Mouse (Mus musculus): ENCODE measurements around the gene Pld4. TPM values are rescaled to one million over a fixed set of nuclear protein-coding genes. Genes with fewer than 3 reads are reported as not detected.
A peak's percentile ranks its signal among the peaks of the same experiment; 100 is the strongest.

Pld4 gene
- total and polyA plus RNA-seq, 3 experiments: 112 to 226 (median 149) TPM

- Histone ChIP-seq H3K9me3 (replicated peaks; ENCODE audit: low read length) (no peaks in the 10 kb centered on the region), H3K4me3 (replicated peaks in 1 of 3; ENCODE audit: low read depth in 2 of 3, low read length in 2 of 3, poor library complexity in 1 of 3) (peak overlapping the region in 1 of 3 experiments; percentile 63), H3K4me2 (ENCODE audit: insufficient read depth, low read depth, poor library complexity, severe bottlenecking) (0 out of 2 replicates have a peak overlapping the region, but pooled peaks have one; percentile 19), H3K36me3 (replicated peaks in 1 of 2; ENCODE audit: control insufficient read depth in 1 of 2, insufficient read depth in 1 of 2, low read length in 1 of 2) (peaks cover 7 to 33% of the 10 kb centered on the region in 2 experiments), H3K27me3 (replicated peaks) (no peaks in the 10 kb centered on the region), H3K79me2 (replicated peaks; ENCODE audit: control insufficient read depth, extremely low read depth, insufficient read depth, poor library complexity, severe bottlenecking) (no peaks in the 10 kb centered on the region), H3K9ac (ENCODE audit: insufficient read depth, low read depth) (no peak overlapping the region), H3K27ac (ENCODE audit: insufficient read depth, low read depth) (no peak overlapping the region), H3K4me1 (ENCODE audit: control insufficient read depth in 1 of 2, insufficient read depth in 2 of 2) (peaks cover 28 to 57% of the 10 kb centered on the region in 2 experiments)
- TF ChIP-seq USF1 (IDR thresholded peaks at IDR 0.05; ENCODE audit: low read depth, low read length) (no peak), ZMIZ1 (IDR thresholded peaks at IDR 0.05; ENCODE audit: low read depth, low read length) (no peak), GABPA (IDR thresholded peaks at IDR 0.05; ENCODE audit: insufficient replicate concordance, low read depth, low read length) (no peak), JUND (conservative IDR thresholded peaks at IDR 0.05; ENCODE audit: low read depth, low read length) (no peak), MYC (IDR thresholded peaks at IDR 0.05; ENCODE audit: low read depth, low read length) (no peak), CHD1 (IDR thresholded peaks at IDR 0.05; ENCODE audit: low read depth, low read length) (no peak), RCOR1 (conservative IDR thresholded peaks at IDR 0.05; ENCODE audit: low read depth, low read length) (no peak), MEF2A (IDR thresholded peaks at IDR 0.05; ENCODE audit: borderline replicate concordance, low read depth, low read length) (no peak), HCFC1 (IDR thresholded peaks at IDR 0.05; ENCODE audit: low read depth, low read length) (no peak), ZC3H11A (IDR thresholded peaks at IDR 0.05; ENCODE audit: low read depth, low read length) (no peak), NELFE (IDR thresholded peaks at IDR 0.05; ENCODE audit: low read depth, low read length) (no peak)
- in situ Hi-C loops (cut with MboI; ENCODE audit: low pct_ligation_motif_present, low pct_unique_long_range_greater_than_20kb, low sequenced_read_pairs) (loop anchor here (5.0 kb wide), 1 partner anchor 102 kb away; no protein-coding TSS in a partner anchor), dilution Hi-C loops (cut with MboI; ENCODE audit: extremely low pct_ligation_motif_present, extremely low pct_unique_long_range_greater_than_20kb, low sequenced_read_pairs) (loop anchor here (10.0 kb wide), 1 partner anchor 70 kb away; no protein-coding TSS in a partner anchor)
- no peak for DNase-seq (ENCODE audit: extremely low read depth)
Measured at GRCm38 (mm10) chr12:112744891-112745580, 15.4 kb upstream of the Pld4 start.

GRCm38 (mm10) chr12:112745716-112746115 is 14.7 kb upstream of the Pld4 start:
- Histone ChIP-seq H3K4me2 (ENCODE audit: insufficient read depth, low read depth, poor library complexity, severe bottlenecking) (no peak overlapping the region), H3K36me3 (replicated peaks in 1 of 2; ENCODE audit: control insufficient read depth in 1 of 2, insufficient read depth in 1 of 2, low read length in 1 of 2) (peaks cover 7 to 27% of the 10 kb centered on the region in 2 experiments), H3K9me3 (replicated peaks; ENCODE audit: low read length) (no peaks in the 10 kb centered on the region), H3K27me3 (replicated peaks) (no peaks in the 10 kb centered on the region), H3K4me1 (ENCODE audit: control insufficient read depth in 1 of 2, insufficient read depth in 2 of 2) (peaks cover 28 to 57% of the 10 kb centered on the region in 2 experiments), H3K79me2 (replicated peaks; ENCODE audit: control insufficient read depth, extremely low read depth, insufficient read depth, poor library complexity, severe bottlenecking) (no peaks in the 10 kb centered on the region), H3K9ac (ENCODE audit: insufficient read depth, low read depth) (no peak overlapping the region), H3K27ac (ENCODE audit: insufficient read depth, low read depth) (no peak overlapping the region), H3K4me3 (replicated peaks in 1 of 3; ENCODE audit: low read depth in 2 of 3, low read length in 2 of 3, poor library complexity in 1 of 3) (peak overlapping the region in 1 of 3 experiments; percentile 63)
- in situ Hi-C loops (cut with MboI; ENCODE audit: low pct_ligation_motif_present, low pct_unique_long_range_greater_than_20kb, low sequenced_read_pairs) (loop anchor here (5.0 kb wide), 1 partner anchor 102 kb away; no protein-coding TSS in a partner anchor), dilution Hi-C loops (cut with MboI; ENCODE audit: extremely low pct_ligation_motif_present, extremely low pct_unique_long_range_greater_than_20kb, low sequenced_read_pairs) (loop anchor here (10.0 kb wide), 1 partner anchor 69 kb away; no protein-coding TSS in a partner anchor)
- no peak for DNase-seq (ENCODE audit: extremely low read depth)
- TF ChIP-seq ELF1 (IDR thresholded peaks at IDR 0.05; ENCODE audit: low read depth, low read length): no peak
- no peak for TF ChIP-seq MXI1 (IDR thresholded peaks at IDR 0.05; ENCODE audit: low read depth, low read length)
- no peak for TF ChIP-seq TCF12 (IDR thresholded peaks at IDR 0.05; ENCODE audit: low read depth, low read length)
- no peak for TF ChIP-seq UBTF (IDR thresholded peaks at IDR 0.05; ENCODE audit: low read depth, low read length)
- TF ChIP-seq POLR2AphosphoS2 (IDR thresholded peaks at IDR 0.05; ENCODE audit: low read depth, low read length): no peak
- TF ChIP-seq ETS1 (conservative IDR thresholded peaks at IDR 0.05; ENCODE audit: low read depth, low read length): no peak
- TF ChIP-seq CHD2 (IDR thresholded peaks at IDR 0.05; ENCODE audit: low read length): no peak
- TF ChIP-seq USF1 (IDR thresholded peaks at IDR 0.05; ENCODE audit: low read depth, low read length): no peak
- no peak for TF ChIP-seq KAT2A (IDR thresholded peaks at IDR 0.05; ENCODE audit: insufficient replicate concordance, low read length)
- TF ChIP-seq NRF1 (IDR thresholded peaks at IDR 0.05; ENCODE audit: low read depth, low read length): no peak
- TF ChIP-seq MAX (IDR thresholded peaks at IDR 0.05; ENCODE audit: low read length): no peak
- no peak for TF ChIP-seq RAD21 (IDR thresholded peaks at IDR 0.05; ENCODE audit: low read depth, low read length)
- TF ChIP-seq TBP (conservative IDR thresholded peaks at IDR 0.05; ENCODE audit: low read depth, low read length): no peak
- no peak for TF ChIP-seq USF2 (conservative IDR thresholded peaks at IDR 0.05; ENCODE audit: low read depth, low read length)
